Mouse (Mus musculus): ENCODE measurements around the gene Itpk1. TPM values are rescaled to one million over a fixed set of nuclear protein-coding genes. Genes with fewer than 3 reads are reported as not detected.

The Itpk1 gene
- polyA plus RNA-seq, 1 experiment from 2014 or later: 4.8 TPM

MicroRNA genes within 50 kb of the gene (microRNA counts, 519-probe panel; counts per million panel counts)
- not detected for microRNA mmu-miR-1936

Small RNAs within 50 kb of the gene (microRNA-seq; reads per million reads assigned to microRNA genes)
- not detected for gene Mir1936

Other genes starting within 250 kb of the Itpk1 start
- 25.7 and 26.1 TPM in 2 replicates for gene Golga5, start 235.8 kb downstream of the Itpk1 start, polyA plus RNA-seq (2016; fragmentation: Nextera tagmentation; extraction: Ambion mirVana)
- 0.15 and 0.44 TPM in 2 replicates for gene Chga, start 150.0 kb downstream of the Itpk1 start, polyA plus RNA-seq (2016; fragmentation: Nextera tagmentation; extraction: Ambion mirVana)
- 24.0 and 24.8 TPM in 2 replicates for gene Moap1, start 38.7 kb upstream of the Itpk1 start, polyA plus RNA-seq (2016; fragmentation: Nextera tagmentation; extraction: Ambion mirVana)
- 8.6 and 9.5 TPM in 2 replicates for gene Tmem251, start 38.8 kb upstream of the Itpk1 start, polyA plus RNA-seq (2016; fragmentation: Nextera tagmentation; extraction: Ambion mirVana)
- gene Gm28051, start 52.8 kb upstream of the Itpk1 start, polyA plus RNA-seq (2016; fragmentation: Nextera tagmentation; extraction: Ambion mirVana): not detected in 2 replicates
- gene Gon7, start 52.9 kb upstream of the Itpk1 start, polyA plus RNA-seq (2016; fragmentation: Nextera tagmentation; extraction: Ambion mirVana): 32.5 and 36.3 TPM in 2 replicates
- 40.0 and 40.6 TPM in 2 replicates for gene Ubr7, start 53.0 kb upstream of the Itpk1 start, polyA plus RNA-seq (2016; fragmentation: Nextera tagmentation; extraction: Ambion mirVana)
- gene Gm20604, start 53.7 kb upstream of the Itpk1 start, polyA plus RNA-seq (2016; fragmentation: Nextera tagmentation; extraction: Ambion mirVana): 18.8 and 24.1 TPM in 2 replicates
- 13.3 and 16.1 TPM in 2 replicates for gene Btbd7, start 173.5 kb upstream of the Itpk1 start, polyA plus RNA-seq (2016; fragmentation: Nextera tagmentation; extraction: Ambion mirVana)
- gene Cox8c, start 194.4 kb upstream of the Itpk1 start, polyA plus RNA-seq (2016; fragmentation: Nextera tagmentation; extraction: Ambion mirVana): not detected in 2 replicates
- gene Unc79, start 243.9 kb upstream of the Itpk1 start, polyA plus RNA-seq (2016; fragmentation: Nextera tagmentation; extraction: Ambion mirVana): 0.22 and 0.33 TPM in 2 replicates

Measured in heart, embryonic 10.5 days (tissue).